Mouse (Mus musculus) cerebellum, adult 8-10 months (tissue): ENCODE measurements at regions not wholly inside any gene's neighbourhood (a gene's known extent, or its start where the extent isn't known, plus 50 kb on each side); places are given as distances from the start of the nearest gene placed in this dataset.

Source experiments
- DNase-seq: peaks from one replicate; pipeline ENCODE4 v3.0.0; 2022

- DNase-seq = no peak
Observed at GRCm38 (mm10) chr4:125339056-125339455, 151.4 kb upstream of the Grik3 start.

- DNase-seq = no peak
Observed at GRCm38 (mm10) chr4:125328806-125329205, 161.7 kb upstream of the Grik3 start.

GRCm38 (mm10) chr4:125324495-125324894 is 166.0 kb upstream of the Grik3 start:
- no peak for DNase-seq

- DNase-seq = no peak
Observed at GRCm38 (mm10) chr4:125319343-125319742, 171.2 kb upstream of the Grik3 start.

GRCm38 (mm10) chr4:125318293-125318692 is 172.2 kb upstream of the Grik3 start:
- DNase-seq = no peak

GRCm38 (mm10) chr4:125316876-125317275 is 173.6 kb upstream of the Grik3 start:
- DNase-seq = no peak

GRCm38 (mm10) chr4:125315818-125316217 is 174.7 kb upstream of the Grik3 start:
- DNase-seq = no peak

- DNase-seq = no peak
Observed at GRCm38 (mm10) chr4:125313892-125314291, 176.6 kb upstream of the Grik3 start.

GRCm38 (mm10) chr4:125313252-125313651 is 177.2 kb upstream of the Grik3 start:
- DNase-seq = no peak

GRCm38 (mm10) chr4:125308171-125308570 is 180.5 kb upstream of the Zc3h12a start:
- no peak for DNase-seq

- no peak for DNase-seq
Observed at GRCm38 (mm10) chr4:125305766-125306165, 178.1 kb upstream of the Zc3h12a start.

- no peak for DNase-seq
Observed at GRCm38 (mm10) chr4:125302660-125303059, 175.0 kb upstream of the Zc3h12a start.

- no peak for DNase-seq
Observed at GRCm38 (mm10) chr4:125300503-125301457, 173.1 kb upstream of the Zc3h12a start.

GRCm38 (mm10) chr4:125290761-125291160 is 163.1 kb upstream of the Zc3h12a start:
- no peak for DNase-seq

GRCm38 (mm10) chr4:125289709-125290108 is 162.1 kb upstream of the Zc3h12a start:
- DNase-seq = no peak

- DNase-seq = no peak
Observed at GRCm38 (mm10) chr4:125289031-125289449, 161.4 kb upstream of the Zc3h12a start.

GRCm38 (mm10) chr4:125282974-125283319 is 155.3 kb upstream of the Zc3h12a start:
- DNase-seq = no peak

GRCm38 (mm10) chr4:125282154-125282973 is 154.7 kb upstream of the Zc3h12a start:
- peak; percentile 23 for DNase-seq

- no peak for DNase-seq
Observed at GRCm38 (mm10) chr4:125279165-125279564, 151.5 kb upstream of the Zc3h12a start.

GRCm38 (mm10) chr4:125276861-125277260 is 149.2 kb upstream of the Zc3h12a start:
- DNase-seq = no peak

- DNase-seq = no peak
Observed at GRCm38 (mm10) chr4:125275259-125275658, 147.6 kb upstream of the Zc3h12a start.

GRCm38 (mm10) chr4:125270951-125271350 is 143.3 kb upstream of the Zc3h12a start:
- no peak for DNase-seq

- no peak for DNase-seq
Observed at GRCm38 (mm10) chr4:125266212-125266611, 138.6 kb upstream of the Zc3h12a start.

- peak; percentile 11 for DNase-seq
Observed at GRCm38 (mm10) chr4:125265575-125265974, 137.9 kb upstream of the Zc3h12a start.
